Mouse (Mus musculus) brain, embryonic 14.5 days (tissue): ENCODE results near the gene Ccnl2. TPM values are rescaled to one million over a fixed set of nuclear protein-coding genes. Genes with fewer than 3 reads are reported as not detected.

Source experiments
- DNase-seq: peaks from one replicate; pipeline ENCODE4 v3.0.0-alpha.2; 2011; ENCODE audit warnings: low read depth
- CTCF ChIP-seq: fragments of 200-500 bp; IDR thresholded peaks from 2 replicates; pipeline ENCODE4 v1.5.1; 2012; ENCODE audit warnings: inconsistent platforms, mild to moderate bottlenecking, moderate library complexity, borderline replicate concordance; ENCODE audit not compliant: insufficient read depth, insufficient read length; ENCODE audit errors: extremely low read depth
- POLR2A ChIP-seq: fragments of 200-500 bp; IDR thresholded peaks from 2 replicates; pipeline ENCODE4 v1.6.1; 2012; ENCODE audit warnings: mild to moderate bottlenecking, inconsistent platforms, borderline replicate concordance; ENCODE audit not compliant: poor library complexity, insufficient read depth, insufficient read length, severe bottlenecking; ENCODE audit errors: extremely low read depth
- polyA plus RNA-seq: library from polyadenylated mRNA; depleted of rRNA; stranded (reverse); fragments of >200 nt; gene quantifications from 2 replicates; pipeline ENCODE4 v1.2.3, GENCODE M21; 2012; rRNA removed

The Ccnl2 gene
- 161 and 223 TPM in 2 replicates for polyA plus RNA-seq

DNA sequence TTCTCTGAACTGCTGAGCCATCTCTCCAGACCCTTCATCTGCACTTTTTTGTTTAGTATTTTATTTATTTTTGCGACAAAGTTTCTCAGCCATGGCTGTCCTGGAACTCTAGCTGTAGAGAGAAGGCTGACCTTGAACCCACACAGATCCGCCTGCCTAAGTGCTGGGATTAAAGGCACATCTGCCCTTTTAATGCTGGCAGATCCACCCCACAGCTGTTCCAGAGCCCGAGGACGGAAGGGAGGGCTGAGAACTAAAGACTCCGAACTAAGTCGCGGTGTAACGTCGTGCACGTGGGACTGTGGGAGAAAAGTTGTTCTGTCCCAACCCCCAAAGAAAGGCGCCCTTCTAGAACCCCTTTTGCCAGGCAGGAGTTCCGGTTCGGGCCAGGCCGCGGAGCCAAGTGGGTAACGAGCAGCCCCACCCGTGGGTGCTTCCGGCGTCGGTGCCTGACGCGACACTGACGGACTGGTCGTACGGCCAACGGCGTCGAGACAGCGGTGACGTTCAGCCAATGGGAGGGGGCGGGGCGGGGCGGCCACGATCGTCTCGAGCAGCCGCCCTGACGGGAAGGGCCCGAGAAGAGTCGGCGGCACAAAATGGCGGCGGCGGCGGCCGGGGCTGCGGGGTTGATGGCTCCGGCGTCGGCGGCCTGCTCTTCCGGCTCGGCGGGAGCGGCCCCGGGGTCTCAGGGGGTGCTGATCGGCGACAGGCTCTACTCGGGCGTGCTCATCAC, at the start of gene Ccnl2:
Ccnl2 (plus strand) TSS at position 561 of the 736 bp plus-strand sequence.
- TF ChIP-seq CTCF = no peak
- peak; percentile 77 for TF ChIP-seq POLR2A

DNA sequence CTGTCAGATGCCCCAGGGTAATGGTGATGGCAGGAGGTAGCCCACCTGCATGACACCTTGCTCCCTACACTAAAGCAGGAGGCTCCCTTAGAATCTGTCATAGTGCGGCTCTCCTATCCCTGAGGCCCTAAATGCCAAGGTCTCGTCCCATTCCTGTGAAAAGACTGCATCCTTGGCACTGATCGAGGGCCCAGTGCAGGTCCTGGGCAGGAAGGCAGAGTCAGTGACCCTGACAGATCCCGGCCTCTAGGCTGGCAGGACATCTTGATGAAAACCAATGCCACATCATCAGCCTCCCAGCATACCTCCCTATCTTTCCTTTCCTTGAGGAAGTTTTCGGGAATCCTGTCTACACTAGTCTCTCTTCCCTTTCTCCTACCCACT, 42.8 kb upstream of the Ccnl2 start:
- TF ChIP-seq CTCF = no peak
- DNase-seq = no peak

More for the DNA sequence above, at the start of gene Ccnl2:
- peak; percentile 99 for DNase-seq

DNA sequence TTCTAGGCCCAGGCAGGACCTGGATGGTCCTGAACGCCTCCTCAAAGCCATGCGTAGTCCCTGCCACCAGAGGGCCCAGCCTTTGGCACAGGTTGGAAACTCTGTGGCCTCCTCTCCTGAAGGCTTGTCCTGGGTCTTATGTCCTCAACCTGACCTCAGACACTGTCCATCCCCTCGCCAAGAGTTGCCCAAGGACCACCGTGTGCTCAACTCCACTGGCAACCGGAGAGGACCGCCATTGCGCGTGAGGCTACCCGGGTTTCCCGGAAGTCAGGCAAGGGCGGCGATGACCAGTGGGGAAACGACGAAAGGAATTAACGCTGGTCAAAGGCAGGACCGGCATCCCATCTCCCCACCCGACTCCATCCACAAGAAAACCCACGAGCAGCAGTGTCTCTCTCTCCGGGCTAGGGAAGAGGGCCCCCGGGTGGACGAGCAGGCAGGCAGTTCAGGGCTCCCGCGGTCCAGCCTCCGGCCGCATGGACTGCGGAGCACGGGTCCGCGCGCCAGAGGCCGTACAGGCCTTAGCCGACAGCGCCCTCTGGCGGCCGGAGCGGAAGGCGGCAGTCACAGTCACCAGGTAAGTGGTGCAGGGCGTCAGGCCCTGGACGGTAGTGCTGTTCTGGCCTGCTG, 42.3 kb upstream of the Ccnl2 start:
- peak; percentile 88 for DNase-seq
- TF ChIP-seq POLR2A (peak; percentile 82), CTCF (peak; percentile 99)

DNA sequence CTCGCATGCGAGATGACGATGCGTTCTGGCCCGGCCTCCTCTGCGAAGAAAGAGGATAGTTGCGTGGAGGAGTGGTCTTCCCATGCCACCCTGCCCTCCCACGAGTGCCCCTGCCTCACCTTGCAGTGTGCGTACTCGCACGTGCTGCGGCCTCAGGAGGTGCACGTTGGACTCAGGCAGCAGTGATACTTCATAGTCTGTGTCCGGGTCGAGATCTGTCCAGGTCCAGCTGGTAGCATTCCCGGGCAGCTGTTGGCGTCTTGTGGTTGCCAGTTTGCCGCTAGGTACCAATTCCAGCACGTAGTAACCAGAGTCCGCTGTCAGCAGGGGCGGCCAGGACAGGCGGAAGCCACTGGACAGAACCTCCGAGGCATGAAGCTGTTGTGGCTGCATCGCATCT, 41.7 kb upstream of the Ccnl2 start:
- no peak for DNase-seq
- TF ChIP-seq CTCF = no peak
- no peak for TF ChIP-seq POLR2A

DNA sequence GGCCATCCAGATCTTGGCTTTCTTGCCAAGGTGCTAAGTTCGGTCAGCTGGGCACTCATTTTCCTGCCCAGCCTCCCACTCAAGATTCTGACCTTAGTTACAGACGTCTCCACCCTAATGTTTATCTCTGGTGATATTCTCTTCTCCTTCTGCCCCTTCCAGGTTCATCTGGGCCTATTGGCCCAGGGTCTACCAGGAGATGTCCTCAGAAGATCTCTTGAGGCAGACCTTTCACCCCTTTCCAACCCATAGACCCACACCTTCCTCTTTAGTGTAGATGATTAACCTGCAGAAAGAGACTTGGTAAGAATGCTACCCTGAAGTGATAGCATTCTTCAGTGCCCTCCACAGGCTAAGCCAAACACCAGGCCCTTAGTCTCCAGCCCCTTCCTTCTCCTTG, 40.6 kb upstream of the Ccnl2 start:
- no peak for TF ChIP-seq CTCF
- TF ChIP-seq POLR2A = no peak
- no peak for DNase-seq

DNA sequence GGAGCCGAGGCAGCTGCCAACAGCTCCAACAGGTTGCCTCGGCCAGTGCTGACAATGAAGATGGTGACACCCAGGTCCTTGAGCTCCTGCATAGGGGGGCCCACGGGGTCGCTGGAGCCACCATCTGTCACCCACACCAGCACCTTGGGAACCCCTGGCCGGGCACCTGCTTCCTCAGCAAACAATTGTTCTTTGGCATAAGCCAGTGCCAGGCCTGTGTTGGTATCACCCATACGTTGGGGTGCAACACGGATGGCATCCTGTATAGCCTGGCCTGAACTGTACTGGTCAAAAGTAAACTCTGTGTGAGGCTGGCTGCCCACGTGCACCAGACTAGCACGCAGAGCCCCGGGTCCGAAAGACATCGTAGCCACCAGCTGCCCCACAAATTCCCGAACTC, 39.5 kb upstream of the Ccnl2 start:
- no peak for DNase-seq
- TF ChIP-seq CTCF = no peak
- no peak for TF ChIP-seq POLR2A

DNA sequence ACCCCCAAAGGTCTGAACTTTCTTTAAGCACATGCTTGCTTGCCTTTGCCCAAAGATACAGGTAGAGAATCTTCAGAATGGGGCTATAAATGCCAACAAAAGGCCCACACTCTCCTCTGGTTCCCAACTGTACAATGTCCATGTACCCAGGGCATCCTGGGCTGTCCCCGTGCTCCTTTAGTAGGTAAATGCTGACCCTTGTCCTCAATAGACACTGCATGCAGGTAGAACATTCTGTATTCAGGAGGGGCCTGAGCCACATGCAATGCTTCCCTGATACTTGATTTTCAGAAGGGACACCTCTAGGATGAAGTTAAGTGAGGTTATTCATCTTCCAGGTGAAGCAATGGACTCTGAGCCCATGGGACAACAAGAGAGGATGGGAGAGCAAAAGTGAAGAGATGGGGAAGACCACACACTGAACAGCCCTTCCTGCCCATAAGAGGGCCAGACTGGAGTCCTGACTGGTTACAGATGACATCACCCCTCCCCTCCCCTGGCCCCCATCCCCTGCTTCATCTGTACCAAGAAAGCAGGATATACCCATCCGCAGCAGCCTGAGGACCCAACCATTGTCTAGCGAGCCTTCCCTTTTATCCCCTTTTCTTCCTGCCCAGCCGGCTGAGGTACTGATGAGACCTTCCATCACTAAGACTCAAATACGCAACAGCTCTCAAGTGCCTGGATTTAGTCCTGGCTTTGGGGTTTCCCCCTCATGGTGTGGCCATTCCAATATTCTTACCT, 38.8 kb upstream of the Ccnl2 start:
- TF ChIP-seq POLR2A (no peak), CTCF (no peak)
- DNase-seq = no peak

DNA sequence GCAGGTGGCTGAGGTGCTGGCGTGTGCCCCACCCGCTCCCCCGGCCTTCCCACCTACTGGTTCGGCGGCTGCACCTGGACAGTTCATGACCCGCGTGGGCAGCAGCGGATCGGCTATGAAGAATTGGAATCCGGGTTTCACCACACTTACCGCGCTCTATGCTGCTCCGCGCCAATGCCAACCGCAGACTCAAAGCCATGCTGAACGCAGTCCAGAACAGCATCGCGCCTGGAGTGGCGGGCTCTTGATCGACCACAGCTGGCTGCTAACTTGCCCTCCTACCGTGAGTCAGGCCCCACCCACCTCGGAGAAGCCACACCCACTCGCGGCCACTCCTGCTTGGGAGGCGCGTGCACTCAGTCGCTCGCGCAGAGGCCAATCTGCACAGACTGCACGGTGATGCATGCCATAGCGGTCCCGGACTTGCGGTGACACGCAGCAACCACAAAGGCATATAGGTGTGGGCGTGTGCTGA, 38.0 kb upstream of the Ccnl2 start, which contains the start of gene Vwa1:
Vwa1 (minus strand) TSS at position 419 of the 475 bp plus-strand sequence.
- DNase-seq = peak; percentile 92
- TF ChIP-seq CTCF (no peak), POLR2A (peak; percentile 37; the same call in 1 of the 2 replicates)

DNA sequence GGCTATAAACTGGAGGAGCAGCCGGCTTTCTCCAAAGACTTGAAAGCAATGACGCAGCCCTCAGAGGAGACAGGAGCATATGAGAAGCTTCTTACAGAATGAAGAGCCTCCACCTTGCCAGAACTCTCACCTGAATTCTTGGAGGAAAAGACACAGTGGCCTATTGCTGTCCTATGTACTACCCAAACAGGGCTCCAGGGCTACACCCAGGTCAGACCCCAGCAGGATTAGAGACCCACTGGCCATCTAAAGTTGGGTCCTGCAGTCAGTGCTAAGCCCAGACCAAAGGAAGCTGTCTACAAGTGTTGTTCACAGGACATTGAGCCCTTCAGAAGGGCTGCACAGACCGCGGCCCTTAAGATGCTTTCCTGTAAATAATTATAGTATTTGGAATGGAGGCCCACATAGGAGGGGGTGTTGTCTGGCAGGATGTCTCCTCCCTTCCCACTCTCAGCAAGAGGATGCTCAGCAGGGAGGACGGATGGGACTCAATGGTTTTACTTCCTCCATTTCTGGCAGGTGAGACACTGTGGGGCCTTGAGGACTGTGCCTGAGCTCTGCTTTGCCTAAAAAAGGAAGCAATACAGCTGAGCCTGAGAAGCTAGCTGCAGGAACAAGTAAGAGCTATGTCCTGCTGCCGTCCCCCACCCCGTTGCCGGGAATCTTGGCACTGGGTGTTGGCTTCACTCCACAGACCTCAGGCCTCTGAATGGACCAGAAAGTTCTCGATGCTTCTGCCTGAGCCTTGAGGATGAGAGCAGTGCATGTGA, 37.1 kb upstream of the Ccnl2 start:
- peak; percentile 23 for DNase-seq
- TF ChIP-seq POLR2A = no peak

DNA sequence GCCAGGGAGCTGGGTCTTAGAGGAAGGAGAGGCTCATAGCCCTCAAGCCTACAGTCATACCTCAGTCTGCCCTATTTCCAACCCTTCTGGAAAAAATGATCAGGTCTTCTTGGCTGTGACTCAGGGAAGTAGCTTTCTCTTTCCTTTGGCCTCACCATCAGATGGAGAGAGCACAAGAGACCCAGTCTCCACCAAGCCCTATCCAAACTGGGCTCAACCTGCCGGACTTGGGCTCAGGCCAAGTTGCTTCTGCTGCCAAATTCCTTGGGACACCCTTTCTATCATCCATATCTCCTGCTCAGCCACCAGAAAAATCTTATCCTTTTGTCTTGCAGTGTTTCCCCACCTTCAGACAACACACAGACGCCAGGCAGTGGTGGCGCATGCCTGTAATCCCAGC, 36.4 kb upstream of the Ccnl2 start:
- TF ChIP-seq POLR2A (no peak), CTCF (no peak)

More for the DNA sequence above, 36.4 kb upstream of the Ccnl2 start:
- no peak for DNase-seq
